9 mouse cellular contexts compared by ENCODE assay signal in the genomic region with DNA sequence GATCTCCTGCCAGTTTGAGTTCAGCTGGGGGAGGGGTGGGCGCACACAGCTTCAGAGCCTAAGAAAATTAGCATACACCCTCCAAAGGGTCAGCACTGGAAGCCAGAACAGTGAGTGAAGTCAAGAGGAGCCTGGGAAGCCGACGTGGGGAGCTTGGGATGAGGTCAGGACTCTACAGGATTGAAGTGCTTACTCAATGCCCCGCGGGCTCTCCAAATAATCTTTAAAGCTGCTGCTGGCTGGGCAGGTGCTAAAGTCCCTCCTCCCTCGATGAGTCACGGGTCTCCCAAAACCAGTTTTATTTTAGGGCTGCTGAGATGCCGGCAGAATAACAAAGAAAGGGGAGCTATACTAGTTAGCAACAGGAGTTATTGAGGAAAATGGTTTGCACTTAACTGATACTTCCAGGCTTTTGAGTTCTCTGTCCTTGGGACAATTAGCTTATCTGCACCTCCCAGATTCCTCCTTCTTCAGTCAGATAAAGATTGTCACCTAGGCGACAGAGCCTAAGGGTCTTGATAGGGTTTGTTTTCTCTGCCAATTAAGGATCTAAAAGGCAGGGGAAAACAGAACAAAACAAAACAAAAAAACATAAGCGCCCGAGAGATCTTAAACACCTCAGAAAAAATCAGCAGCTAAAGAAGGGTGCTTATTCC. TPM values are rescaled to one million over a fixed set of nuclear protein-coding genes. Genes with fewer than 3 reads are reported as not detected.
A peak's percentile ranks its signal among the peaks of the same experiment; 100 is the strongest.
DNase-seq lines count a peak whose midpoint lies in the region; ATAC-seq lines count a peak whose summit lies in the region.
"Had no signal": no experiment of that assay in that cellular context is flagged by ENCODE, and none has a peak within 500 bp of the region (broad histone marks: within the 10 kb centered on the region; RNA-seq: fewer than 3 reads in every experiment).

No protein-coding gene starts in this region.

- intact Hi-C loops in left cerebral cortex, postnatal 36 days (cut with DNase I), result no loop called here

- no peak overlapping the region for H3K27ac ChIP-seq in hindbrain, embryonic 11.5 days (ENCODE audit: low read depth, low read length)
- no peak overlapping the region for H3K27ac ChIP-seq in hindbrain, embryonic 16.5 days (ENCODE audit: low read depth, low read length)
- H3K27ac ChIP-seq in limb, embryonic 13.5 days, result no peak overlapping the region
- H3K27ac ChIP-seq in midbrain, embryonic 16.5 days (ENCODE audit: low read length), result no peak overlapping the region
- H3K27ac ChIP-seq: macrophage had no signal

- no peaks in the 10 kb centered on the region for H3K27me3 ChIP-seq in hindbrain, embryonic 11.5 days (ENCODE audit: control insufficient read depth, insufficient read depth, low read length)
- H3K27me3 ChIP-seq in hindbrain, embryonic 16.5 days (replicated peaks; ENCODE audit: control insufficient read depth, insufficient read depth, low read length), result peaks cover 3% of the 10 kb centered on the region; the same call in 1 of the 2 replicates
- 0 out of 2 replicates have a peak, but pooled peaks cover 4% of the 10 kb centered on the region for H3K27me3 ChIP-seq in limb, embryonic 13.5 days
- no peaks in the 10 kb centered on the region; the same call in 1 of the 2 replicates for H3K27me3 ChIP-seq in midbrain, embryonic 16.5 days (ENCODE audit: control insufficient read depth, insufficient read depth, low read depth, low read length)

- 5% methylated on average over 11 of the region's 11 CpGs for WGBS in hindbrain, embryonic 11.5 days
- whole genome bisulfite sequencing in hindbrain, embryonic 16.5 days, result 7% methylated on average over 11 of the region's 11 CpGs
- 11% methylated on average over 11 of the region's 11 CpGs for WGBS in limb, embryonic 13.5 days
- 3% methylated on average over 11 of the region's 11 CpGs for WGBS in midbrain, embryonic 16.5 days

- peak overlapping the region; percentile 9; the same call in 1 of the 2 replicates for H3K4me2 ChIP-seq in hindbrain, embryonic 11.5 days (replicated peaks; ENCODE audit: low read depth, low read length)
- no peak overlapping the region for H3K4me2 ChIP-seq in hindbrain, embryonic 16.5 days (ENCODE audit: low read length)
- H3K4me2 ChIP-seq in limb, embryonic 13.5 days (replicated peaks), result peak overlapping the region; percentile 49; the same call in 1 of the 2 replicates
- H3K4me2 ChIP-seq in midbrain, embryonic 16.5 days (ENCODE audit: low read length), result no peak overlapping the region

- DNase-seq in hindbrain, embryonic 11.5 days (ENCODE audit: low spot score), result peak; percentile 10
- DNase-seq in c-Kit-negative CD71-positive TER-119-positive erythroid progenitor cells, embryonic 14.5 days (ENCODE audit: low read depth, low spot score), result peak; percentile 31
- no peak for DNase-seq in left cerebral cortex, postnatal 36 days (ENCODE audit: low spot score in 2 of 2)
- no peak for DNase-seq in cerebellum, adult 8-10 months
- DNase-seq in frontal cortex, postnatal 14 days (ENCODE audit: low spot score in 2 of 2), result no peak

- ATAC-seq in hindbrain, embryonic 11.5 days (ENCODE audit: low FRiP score), result peak; percentile 43; the same call in 1 of the 2 replicates
- no peak for ATAC-seq in hindbrain, embryonic 16.5 days
- ATAC-seq in limb, embryonic 13.5 days (ENCODE audit: low FRiP score, low read depth), result no peak
- ATAC-seq in midbrain, embryonic 16.5 days, result peak; percentile 26; the same call in 1 of the 2 replicates

- H3K4me1 ChIP-seq in hindbrain, embryonic 11.5 days (replicated peaks; ENCODE audit: control insufficient read depth, insufficient read depth, low read length), result peaks cover 17% of the 10 kb centered on the region
- H3K4me1 ChIP-seq in hindbrain, embryonic 16.5 days (ENCODE audit: control insufficient read depth, insufficient read depth, low read depth, low read length), result peaks cover 11% of the 10 kb centered on the region
- peaks cover 34% of the 10 kb centered on the region for H3K4me1 ChIP-seq in limb, embryonic 13.5 days
- H3K4me1 ChIP-seq in midbrain, embryonic 16.5 days (ENCODE audit: control insufficient read depth, insufficient read depth, low read length), result peaks cover 22% of the 10 kb centered on the region

- H3K36me3 ChIP-seq in hindbrain, embryonic 11.5 days (ENCODE audit: control insufficient read depth, insufficient read depth, low read length), result no peaks in the 10 kb centered on the region
- H3K36me3 ChIP-seq in hindbrain, embryonic 16.5 days (ENCODE audit: control insufficient read depth, insufficient read depth, low read length), result no peaks in the 10 kb centered on the region
- no peaks in the 10 kb centered on the region for H3K36me3 ChIP-seq in limb, embryonic 13.5 days
- no peaks in the 10 kb centered on the region for H3K36me3 ChIP-seq in midbrain, embryonic 16.5 days (ENCODE audit: control insufficient read depth, insufficient read depth, low read length)

- no peaks in the 10 kb centered on the region for H3K9me3 ChIP-seq in hindbrain, embryonic 11.5 days (ENCODE audit: control insufficient read depth, low read length)
- H3K9me3 ChIP-seq in hindbrain, embryonic 16.5 days (ENCODE audit: control insufficient read depth, low read length), result no peaks in the 10 kb centered on the region
- H3K9me3 ChIP-seq in limb, embryonic 13.5 days, result no peaks in the 10 kb centered on the region
- H3K9me3 ChIP-seq in midbrain, embryonic 16.5 days (replicated peaks; ENCODE audit: control insufficient read depth, low read length, poor library complexity, severe bottlenecking), result no peaks in the 10 kb centered on the region

- H3K9ac ChIP-seq in hindbrain, embryonic 11.5 days (ENCODE audit: low read depth, low read length), result no peak overlapping the region
- no peak overlapping the region for H3K9ac ChIP-seq in hindbrain, embryonic 16.5 days (ENCODE audit: low read depth, low read length)
- H3K9ac ChIP-seq in limb, embryonic 13.5 days, result no peak overlapping the region
- no peak overlapping the region for H3K9ac ChIP-seq in midbrain, embryonic 16.5 days (ENCODE audit: low read depth, low read length)

- H3K4me3 ChIP-seq in hindbrain, embryonic 11.5 days (ENCODE audit: low read depth, low read length), result no peak overlapping the region
- no peak overlapping the region for H3K4me3 ChIP-seq in hindbrain, embryonic 16.5 days (ENCODE audit: low read length)
- H3K4me3 ChIP-seq in limb, embryonic 13.5 days, result no peak overlapping the region
- H3K4me3 ChIP-seq in midbrain, embryonic 16.5 days (ENCODE audit: low read depth, low read length), result no peak overlapping the region

RNA-seq across cellular contexts. Expression of a gene that starts 10.6 kb away (rescaled TPM):
- 0.13 and 0.17 TPM in 2 replicates for polyA plus RNA-seq in hindbrain, embryonic 11.5 days (2014; fragmentation: Nextera tagmentation; extraction: Ambion mirVana)
- 0.08 and 0.09 TPM in 2 replicates for polyA plus RNA-seq in hindbrain, embryonic 16.5 days (2015; fragmentation: Nextera tagmentation; extraction: Ambion mirVana)
- 0.74 and 0.85 TPM in 2 replicates for polyA plus RNA-seq in limb, embryonic 13.5 days (2015; fragmentation: Nextera tagmentation; extraction: Ambion mirVana)
- polyA plus RNA-seq in midbrain, embryonic 16.5 days (2015; fragmentation: Nextera tagmentation; extraction: Ambion mirVana), result 0.09 and 0.26 TPM in 2 replicates
- under 1 TPM; 0.32 to 0.57 TPM for total RNA-seq in left cerebral cortex, postnatal 36 days (2021)
- polyA plus RNA-seq: macrophage had no signal

RNA-seq across cellular contexts. Expression of a gene that starts 57.1 kb away (rescaled TPM):
- polyA plus RNA-seq in hindbrain, embryonic 11.5 days (2014; fragmentation: Nextera tagmentation; extraction: Ambion mirVana), result not detected in 2 replicates
- not detected in 2 replicates for polyA plus RNA-seq in hindbrain, embryonic 16.5 days (2015; fragmentation: Nextera tagmentation; extraction: Ambion mirVana)
- polyA plus RNA-seq in limb, embryonic 13.5 days (2015; fragmentation: Nextera tagmentation; extraction: Ambion mirVana), result not detected in 2 replicates
- polyA plus RNA-seq in midbrain, embryonic 16.5 days (2015; fragmentation: Nextera tagmentation; extraction: Ambion mirVana), result not detected in 2 replicates
- total RNA-seq in left cerebral cortex, postnatal 36 days (2021), result not detected
- polyA plus RNA-seq: macrophage had no signal

Comparison
In these comparisons a context has a peak if more than half of its experiments do, and no peak if none do; other contexts are left out.
1. ATAC-seq: peak in hindbrain, embryonic 11.5 days (single experiment) and midbrain, embryonic 16.5 days (single experiment); none in hindbrain, embryonic 16.5 days (single experiment) and limb, embryonic 13.5 days (single experiment).
2. H3K4me2 ChIP-seq: peak in hindbrain, embryonic 11.5 days (single experiment) and limb, embryonic 13.5 days (single experiment); none in hindbrain, embryonic 16.5 days (single experiment) and midbrain, embryonic 16.5 days (single experiment).
3. DNase-seq: peak in hindbrain, embryonic 11.5 days (single experiment) and c-Kit-negative CD71-positive TER-119-positive erythroid progenitor cells, embryonic 14.5 days (single experiment); none in left cerebral cortex, postnatal 36 days (0 of 2), cerebellum, adult 8-10 months (single experiment) and frontal cortex, postnatal 14 days (0 of 2).